In genomic region chr7:27537998-27538397, GRCm38 (mm10) we compare ENCODE assay signal across 17 mouse cellular contexts. TPM values are rescaled to one million over a fixed set of nuclear protein-coding genes. Genes with fewer than 3 reads are reported as not detected.
"Had no signal": no experiment of that assay in that cellular context is flagged by ENCODE, and none has a peak within 500 bp of the region (broad histone marks: within the 10 kb centered on the region; RNA-seq: fewer than 3 reads in every experiment).

No protein-coding gene starts in this region.

- H3K9ac ChIP-seq: limb, embryonic 12.5 days; lung, embryonic 15.5 days; neural tube, embryonic 15.5 days had no signal

- H3K9me3 ChIP-seq: limb, embryonic 12.5 days; lung, embryonic 15.5 days; neural tube, embryonic 15.5 days had no signal

- H3K4me2 ChIP-seq: limb, embryonic 12.5 days; lung, embryonic 15.5 days; neural tube, embryonic 15.5 days had no signal

- H3K27ac ChIP-seq: kidney, postnatal 0 days; limb, embryonic 12.5 days; lung, embryonic 15.5 days; neural tube, embryonic 15.5 days had no signal

- H3K27me3 ChIP-seq: limb, embryonic 12.5 days; lung, embryonic 15.5 days; neural tube, embryonic 15.5 days had no signal

- H3K4me3 ChIP-seq: limb, embryonic 12.5 days; lung, embryonic 15.5 days; myocyte; neural tube, embryonic 15.5 days had no signal

- DNase-seq: kidney, adult 11 months; kidney, adult 9 months; kidney, postnatal 36 days; layer of hippocampus, adult 9-11 months; lung, postnatal 14 days; midbrain, embryonic 14.5 days; right cerebral cortex, adult 18-20 months; right cerebral cortex, postnatal 25 days; thymus, adult 18-20 months; thymus, postnatal 14 days had no signal

RNA-seq across cellular contexts. Expression of gene Hipk4, which starts 14.9 kb away (rescaled TPM):
- total RNA-seq: layer of hippocampus, adult 18-20 months; liver, adult 2 months had no signal
- polyA plus RNA-seq: liver, adult 2 months had no signal

RNA-seq across cellular contexts. Expression of gene Prx, which starts 38.9 kb away (rescaled TPM):
- total RNA-seq: liver, adult 2 months had no signal
